Mouse (Mus musculus) limb, embryonic 14.5 days (tissue): ENCODE measurements around the gene Cd44. TPM values are rescaled to one million over a fixed set of nuclear protein-coding genes. Genes with fewer than 3 reads are reported as not detected.
A peak's percentile ranks its signal among the peaks of the same experiment; 100 is the strongest.

Experiments used
- ATAC-seq: fragments of 200-750 bp; cut with Nextera tagmentation; 2 replicates; pipeline ENCODE4 v1.8.0; 2017; ENCODE audit warnings: low read depth, moderate number of reproducible peaks, moderate TSS enrichment; ENCODE audit not compliant: low FRiP score
- DNase-seq: peaks from one replicate; pipeline ENCODE4 v3.0.0-alpha.2; 2015; ENCODE audit warnings: low spot score
- H3K27ac ChIP-seq: fragments of 300-500 bp; sonication (generic); replicated peaks from 2 replicates; pipeline ENCODE4 v1.5.1; 2014; ENCODE audit warnings: low read depth, mild to moderate bottlenecking, low read length, moderate library complexity, mixed read lengths
- H3K27me3 ChIP-seq: fragments of 300-500 bp; sonication (generic); 2 replicates; pipeline ENCODE4 v1.6.1; 2014; ENCODE audit warnings: low read length, mixed read lengths; ENCODE audit not compliant: control insufficient read depth, insufficient read depth
- H3K36me3 ChIP-seq: fragments of 300-500 bp; sonication (generic); 2 replicates; pipeline ENCODE4 v1.6.1; 2014; ENCODE audit warnings: mild to moderate bottlenecking, low read length, moderate library complexity, mixed read lengths; ENCODE audit not compliant: control insufficient read depth, insufficient read depth
- H3K4me1 ChIP-seq: fragments of 300-500 bp; sonication (generic); 2 replicates; pipeline ENCODE4 v1.6.1; 2014; ENCODE audit warnings: antibody characterized with exemption, low read length, mixed read lengths; ENCODE audit not compliant: control insufficient read depth, insufficient read depth
- H3K4me2 ChIP-seq: fragments of 300-500 bp; sonication (generic); replicated peaks from 2 replicates; pipeline ENCODE4 v1.6.1; 2014; ENCODE audit warnings: low read depth, mild to moderate bottlenecking, low read length, moderate library complexity; ENCODE audit not compliant: severe bottlenecking
- H3K4me3 ChIP-seq: fragments of 300-500 bp; sonication (generic); replicated peaks from 2 replicates; pipeline ENCODE4 v1.5.1; 2014; ENCODE audit warnings: low read length
- H3K9ac ChIP-seq: fragments of 300-500 bp; sonication (generic); 2 replicates; pipeline ENCODE4 v1.6.1; 2014; ENCODE audit warnings: mild to moderate bottlenecking, low read depth, low read length, moderate library complexity; ENCODE audit not compliant: severe bottlenecking
- H3K9me3 ChIP-seq: fragments of 300-500 bp; sonication (generic); 2 replicates; pipeline ENCODE4 v1.6.1; 2016; ENCODE audit warnings: low read length; ENCODE audit not compliant: control insufficient read depth
- POLR2A ChIP-seq: fragments of 200-500 bp; IDR thresholded peaks from 2 replicates; pipeline ENCODE4 v1.8.0; 2012; ENCODE audit warnings: inconsistent platforms, mild to moderate bottlenecking, moderate library complexity, borderline replicate concordance; ENCODE audit not compliant: insufficient read depth, insufficient read length; ENCODE audit errors: extremely low read depth
- WGBS: fragments of 180-500 bp; shearing (Covaris S2); extraction: QIAGEN DNeasy Blood & Tissue Kit; methylation state at CpG from one replicate; pipeline ENCODE4 v1.1.7; 2014; 5-methylcytosine and 5-hydroxymethylcytosine counted together
- polyA plus RNA-seq, 2 experiments: library from polyadenylated mRNA; depleted of rRNA in 1 of 2; stranded (reverse) in 1 of 2; unstranded in 1 of 2; fragments of >200 nt; fragmentation: Nextera tagmentation in 1 of 2; extraction: Ambion mirVana in 1 of 2; gene quantifications; 2 replicates each; pipeline versions ENCODE4 v1.2.1 to v1.2.3; 2012 to 2014

Cd44 gene
- polyA plus RNA-seq, 2 experiments = 29.3 to 46.3 TPM

DNA sequence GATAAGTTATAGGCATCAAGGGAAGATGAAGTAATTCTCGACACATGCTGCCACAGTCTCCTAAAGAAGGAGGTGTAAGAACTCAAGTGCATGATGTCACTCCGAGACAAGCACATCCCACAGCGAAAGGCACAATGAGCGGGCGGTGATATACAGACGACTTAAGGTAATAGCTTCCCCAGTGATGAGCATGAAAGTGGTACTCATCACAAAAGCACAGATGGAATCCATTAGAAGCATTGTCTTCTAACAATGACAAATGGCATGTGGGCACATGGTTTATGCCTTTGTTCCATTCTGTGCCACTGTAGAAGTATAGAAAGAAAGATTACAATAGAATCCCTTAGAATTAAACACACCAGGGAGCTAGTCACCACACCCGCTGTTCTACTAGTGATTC, 63.3 kb downstream of the Cd44 start:
- Histone ChIP-seq H3K27ac (no peak overlapping the region), H3K36me3 (no peaks in the 10 kb centered on the region), H3K4me3 (no peak overlapping the region), H3K9me3 (no peaks in the 10 kb centered on the region), H3K27me3 (no peaks in the 10 kb centered on the region), H3K4me1 (no peaks in the 10 kb centered on the region), H3K9ac (no peak overlapping the region), H3K4me2 (no peak overlapping the region)
- WGBS = 92% methylated on average over 7 of the region's 7 CpGs
- ATAC-seq (no peak), DNase-seq (no peak)
- TF ChIP-seq POLR2A = no peak

GRCm38 (mm10) chr2:102831547-102831946, 69.9 kb downstream of the Cd44 start:
- H3K4me2 ChIP-seq = no peak overlapping the region
- no peak for ATAC-seq
- TF ChIP-seq POLR2A = no peak

GRCm38 (mm10) chr2:102829201-102829600, 72.3 kb downstream of the Cd44 start:
- 85% methylated on average over 3 of the region's 3 CpGs for WGBS
- no peak overlapping the region for H3K4me3 ChIP-seq
- peak; percentile 73; the same call in 1 of the 2 replicates for ATAC-seq

More at GRCm38 (mm10) chr2:102831547-102831946, 69.9 kb downstream of the Cd44 start:
- no peaks in the 10 kb centered on the region for H3K9me3 ChIP-seq
- H3K36me3 ChIP-seq = no peaks in the 10 kb centered on the region
- DNase-seq = no peak
- H3K27me3 ChIP-seq = no peaks in the 10 kb centered on the region
- H3K9ac ChIP-seq = no peak overlapping the region
- no peak overlapping the region for H3K4me3 ChIP-seq
- no peak overlapping the region for H3K27ac ChIP-seq
- no peaks in the 10 kb centered on the region for H3K4me1 ChIP-seq

DNA sequence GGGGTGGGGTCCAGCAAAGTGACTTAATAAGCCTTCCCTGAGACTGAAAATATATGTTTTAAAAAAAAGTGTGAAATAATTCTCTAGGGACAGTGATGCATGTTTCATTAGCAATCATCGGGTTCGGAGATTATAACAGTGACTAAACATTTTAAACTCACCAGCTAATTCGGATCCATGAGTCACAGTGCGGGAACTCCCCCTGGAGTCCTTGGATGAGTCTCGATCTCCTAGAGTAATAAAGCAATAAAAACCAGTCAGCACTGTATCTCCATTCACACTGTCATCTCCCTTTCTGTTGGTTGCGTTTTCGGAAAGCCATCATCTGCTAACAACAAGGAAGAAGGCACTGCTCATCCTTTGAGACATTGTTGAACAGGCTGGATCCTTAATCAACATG, 73.1 kb downstream of the Cd44 start:
- no peak for DNase-seq
- peaks cover 6% of the 10 kb centered on the region; the same call in 1 of the 2 replicates for H3K4me1 ChIP-seq
- ATAC-seq = no peak
- no peak overlapping the region for H3K27ac ChIP-seq
- H3K4me3 ChIP-seq = no peak overlapping the region
- H3K36me3 ChIP-seq = no peaks in the 10 kb centered on the region
- no peak overlapping the region for H3K4me2 ChIP-seq
- 69% methylated on average over 7 of the region's 7 CpGs for WGBS
- H3K9me3 ChIP-seq = no peaks in the 10 kb centered on the region
- no peak for TF ChIP-seq POLR2A
- no peak overlapping the region for H3K9ac ChIP-seq
- H3K27me3 ChIP-seq = no peaks in the 10 kb centered on the region

More at GRCm38 (mm10) chr2:102829201-102829600, 72.3 kb downstream of the Cd44 start:
- no peak overlapping the region for H3K9ac ChIP-seq
- DNase-seq = no peak
- H3K36me3 ChIP-seq = no peaks in the 10 kb centered on the region
- no peak overlapping the region for H3K4me2 ChIP-seq
- TF ChIP-seq POLR2A = no peak
- no peak overlapping the region for H3K27ac ChIP-seq
- H3K9me3 ChIP-seq = no peaks in the 10 kb centered on the region
- no peaks in the 10 kb centered on the region for H3K27me3 ChIP-seq
- H3K4me1 ChIP-seq = peaks cover 2% of the 10 kb centered on the region; the same call in 1 of the 2 replicates

DNA sequence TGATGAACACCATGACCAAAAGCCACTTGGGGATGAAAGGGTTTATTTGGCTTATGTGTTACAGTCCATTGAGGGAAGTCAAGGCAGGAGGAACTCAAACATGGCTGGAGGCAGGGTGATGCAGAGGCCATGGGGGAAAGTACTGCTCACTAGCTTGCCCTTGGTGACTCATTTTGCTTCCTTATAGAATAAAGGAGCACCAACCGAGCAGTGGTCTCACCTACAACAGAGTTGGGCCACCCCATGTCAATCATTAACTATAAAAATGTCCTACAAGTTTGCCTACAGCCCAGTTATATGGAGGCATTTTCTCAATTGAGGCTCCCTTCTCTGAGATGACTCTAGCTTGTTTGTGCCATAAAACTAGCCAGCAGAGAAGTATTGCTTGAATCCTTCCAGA, 73.6 kb downstream of the Cd44 start:
- no peak overlapping the region for H3K4me2 ChIP-seq
- no peak overlapping the region for H3K27ac ChIP-seq
- ATAC-seq = no peak
- H3K9me3 ChIP-seq = no peaks in the 10 kb centered on the region
- no peak for DNase-seq
- no peak overlapping the region for H3K9ac ChIP-seq
- peaks cover 6% of the 10 kb centered on the region; the same call in 1 of the 2 replicates for H3K4me1 ChIP-seq
- H3K4me3 ChIP-seq = no peak overlapping the region
- TF ChIP-seq POLR2A = no peak
- WGBS = 82% methylated on average over 1 of the region's 1 CpGs
- H3K36me3 ChIP-seq = no peaks in the 10 kb centered on the region
- H3K27me3 ChIP-seq = no peaks in the 10 kb centered on the region
